Mouse (Mus musculus): Measurements from ENCODE around the gene Ablim2.

Gene Ablim2

DNA sequence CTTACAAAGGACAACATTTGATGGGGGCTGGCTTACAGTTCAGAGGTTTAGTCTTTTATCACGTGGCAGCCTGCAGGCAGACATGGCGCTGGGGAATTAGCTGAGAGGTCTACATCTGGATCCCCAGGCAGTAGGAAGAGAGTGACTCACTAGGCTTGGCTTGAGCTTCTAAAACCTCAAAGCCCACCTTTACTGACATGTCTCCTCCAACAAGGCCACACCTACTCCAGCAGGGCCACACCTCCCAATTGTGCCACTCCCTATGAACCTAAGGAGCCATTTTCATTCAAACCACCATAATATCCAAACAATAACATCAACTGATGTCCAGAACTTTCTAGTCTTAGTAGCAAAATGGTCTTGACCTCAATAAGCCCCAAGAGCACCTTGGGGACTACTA is 12.6 kb downstream of the Ablim2 start:
- no peak for DNase-seq (ENCODE audit: inconsistent ontology term)

DNA sequence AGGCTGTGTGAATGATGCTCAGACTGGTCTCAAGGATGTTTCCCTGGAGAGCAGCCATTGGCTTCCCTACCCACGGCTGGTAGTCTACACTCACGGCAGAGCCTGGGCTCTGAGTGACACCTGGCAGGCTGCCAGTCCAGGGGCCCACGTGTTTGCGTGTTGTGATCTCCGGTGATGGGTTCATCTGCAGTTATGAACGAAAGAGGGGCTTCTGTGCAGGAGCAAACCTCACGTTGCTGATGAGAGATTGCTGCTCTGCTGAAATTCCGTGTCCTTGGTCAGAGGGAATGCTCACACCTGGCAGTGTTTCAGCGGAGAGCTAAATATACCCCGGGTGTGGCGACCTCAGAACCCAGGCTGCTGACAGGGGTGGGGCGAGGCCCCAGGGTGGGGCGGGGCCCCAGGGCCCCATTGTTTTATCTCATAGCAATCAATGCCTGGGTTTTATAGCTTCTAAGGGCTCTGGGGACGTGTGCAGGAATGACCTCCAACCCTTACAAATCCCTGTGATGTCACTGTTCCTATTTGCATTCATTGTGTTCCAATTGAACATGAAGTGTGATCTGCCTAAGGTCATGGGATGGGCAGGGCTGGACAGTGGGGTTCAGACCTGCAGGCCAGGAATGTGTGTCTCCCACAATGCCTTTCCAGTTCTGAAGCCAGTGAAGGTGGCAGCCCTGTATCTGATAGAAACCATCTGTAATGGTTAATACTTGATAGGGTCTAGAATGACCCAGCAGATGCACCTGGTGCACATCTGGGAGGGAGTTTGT is 13.4 kb downstream of the Ablim2 start:
- no peak for DNase-seq (ENCODE audit: inconsistent ontology term)

DNA sequence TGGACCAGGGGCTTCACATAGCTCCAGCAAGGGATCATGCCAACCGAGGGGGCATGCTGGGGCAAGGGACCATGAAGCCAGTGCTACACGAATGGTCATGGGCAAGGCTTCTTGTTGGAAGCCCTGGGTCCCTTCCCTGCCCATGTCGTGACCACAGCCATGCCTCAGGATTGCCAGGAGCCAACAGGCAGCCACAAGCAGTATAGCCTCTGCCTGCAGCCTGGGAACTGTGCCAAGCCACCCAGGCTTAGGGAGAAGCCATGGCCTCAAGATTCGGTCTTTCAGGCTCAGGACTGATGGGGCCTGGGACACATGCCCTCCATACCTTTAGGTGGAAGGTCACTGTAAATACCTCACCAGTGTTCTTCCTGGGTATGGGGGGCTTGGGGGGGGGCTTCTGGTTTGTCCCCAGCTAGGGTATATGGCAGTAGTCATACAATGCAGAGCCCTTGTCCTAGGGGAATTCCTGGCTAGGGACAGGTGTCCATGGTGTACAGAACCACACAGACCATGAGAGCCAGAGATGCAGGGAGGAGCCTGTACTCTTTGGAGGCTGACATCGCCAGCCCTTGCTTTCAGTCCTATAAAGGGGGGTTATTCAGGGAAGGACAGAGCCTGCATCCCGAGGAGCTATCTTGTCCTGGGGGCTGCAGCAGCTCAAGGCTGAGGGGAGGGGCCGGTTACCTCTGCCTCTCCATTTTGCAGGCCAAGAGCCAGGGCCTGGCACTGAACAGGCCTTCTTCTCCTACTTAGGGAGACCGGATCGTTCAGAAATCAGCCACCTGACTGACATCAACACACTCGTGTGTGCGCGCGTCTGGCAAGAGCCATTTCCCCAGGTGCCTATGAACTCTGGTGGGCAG is 15.8 kb downstream of the Ablim2 start:
- DNase-seq (ENCODE audit: inconsistent ontology term) = peak; percentile 65

DNA sequence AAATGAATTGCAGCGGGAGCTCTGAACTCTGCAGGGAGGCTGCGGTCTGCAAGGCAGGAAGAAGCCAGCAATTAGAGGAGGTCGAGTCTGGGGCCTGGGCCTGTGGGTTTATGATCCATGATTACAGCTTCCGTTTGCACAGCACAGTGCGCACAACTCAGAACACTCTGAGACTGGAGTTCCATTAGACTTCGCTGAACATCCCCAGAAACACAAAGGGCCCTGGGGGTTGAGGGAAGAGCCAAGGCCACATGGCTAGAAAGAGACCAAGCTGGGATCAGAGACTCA is 16.4 kb downstream of the Ablim2 start:
- DNase-seq (ENCODE audit: inconsistent ontology term) = no peak

DNA sequence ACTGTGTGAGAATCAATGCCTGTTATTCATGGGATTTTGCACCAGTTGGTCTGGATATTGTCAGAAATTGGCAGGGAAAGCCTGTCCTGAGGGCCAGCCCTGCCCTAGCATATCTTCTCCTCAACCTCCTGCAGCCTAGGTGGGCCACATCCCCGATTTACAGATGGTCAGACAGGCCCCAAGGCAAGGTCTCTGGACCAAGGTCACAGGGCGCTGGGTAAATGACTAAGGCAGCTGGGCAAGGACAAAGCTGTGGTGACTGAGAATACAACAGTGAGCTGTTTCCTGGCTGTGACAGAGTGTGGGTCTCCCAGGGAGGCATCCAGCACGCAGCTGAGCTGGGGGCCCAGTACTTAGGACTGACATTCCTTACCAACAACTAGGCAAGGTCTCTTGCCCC is 23.4 kb downstream of the Ablim2 start:
- DNase-seq (ENCODE audit: inconsistent ontology term) = no peak

DNA sequence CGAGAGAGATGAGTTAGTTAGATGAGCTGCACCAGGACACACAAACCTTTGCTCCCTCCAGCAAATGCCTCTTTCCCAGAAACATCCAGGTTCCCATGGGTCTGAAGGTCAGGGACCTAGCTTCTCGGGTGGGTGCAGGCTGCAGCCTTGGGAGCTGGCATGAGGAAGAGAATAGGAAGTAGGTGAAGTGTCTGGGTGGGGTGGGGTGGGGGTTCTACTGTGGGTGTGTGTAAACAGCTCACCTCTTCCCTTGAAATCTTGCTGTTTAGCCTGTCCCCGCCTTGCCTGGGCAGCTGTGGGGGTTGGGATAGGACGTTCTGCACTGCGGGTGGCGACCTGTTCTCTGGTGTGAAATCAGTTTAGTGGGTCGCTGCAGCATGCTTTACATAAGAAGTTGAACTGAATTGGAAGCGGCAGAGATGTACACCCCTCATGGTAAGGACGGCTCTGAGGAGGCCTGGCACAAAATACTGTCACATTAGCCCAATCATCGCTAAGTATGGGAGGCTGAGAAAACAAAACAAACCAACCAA is 25.0 kb downstream of the Ablim2 start:
- no peak for DNase-seq (ENCODE audit: inconsistent ontology term)

DNA sequence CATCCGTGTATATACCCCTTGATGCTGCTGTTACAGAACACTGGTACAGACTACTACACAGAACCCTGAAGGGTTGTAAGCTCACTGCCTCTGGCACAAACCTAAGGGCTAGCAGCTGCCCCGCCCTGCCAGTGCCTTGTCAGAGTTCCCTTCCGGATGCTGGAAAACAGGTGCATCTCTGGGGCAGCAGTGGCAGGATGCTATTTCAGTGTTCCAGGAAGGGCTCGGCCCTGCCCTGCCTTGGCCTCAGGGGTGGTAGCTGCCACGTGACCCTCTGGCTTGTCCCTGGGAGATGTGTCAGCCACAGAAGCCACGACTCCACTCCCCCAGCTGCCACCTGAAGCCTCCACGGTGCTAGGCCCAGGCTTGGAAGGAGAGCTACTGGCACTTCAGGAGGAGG is 28.2 kb downstream of the Ablim2 start:
- DNase-seq (ENCODE audit: inconsistent ontology term) = no peak

DNA sequence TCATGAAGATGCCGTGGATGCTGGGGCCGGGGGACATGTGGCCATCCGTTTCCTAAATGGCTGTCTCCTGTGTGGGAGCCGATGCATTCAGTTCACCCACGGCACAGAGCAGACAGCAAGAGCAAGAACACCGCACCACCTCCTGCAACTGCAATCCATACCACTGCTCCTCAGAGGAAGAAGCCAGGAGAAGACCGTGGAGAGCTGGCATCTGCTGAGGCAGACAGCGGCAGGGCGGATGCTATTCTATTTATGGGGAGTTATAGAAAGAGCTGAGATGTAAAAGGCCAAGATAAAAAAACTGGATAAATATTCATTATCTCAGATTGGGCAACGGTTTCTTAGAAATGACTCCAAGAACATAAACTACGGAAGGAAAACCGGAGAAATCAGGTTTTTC is 30.2 kb downstream of the Ablim2 start:
- DNase-seq (ENCODE audit: inconsistent ontology term) = no peak

DNA sequence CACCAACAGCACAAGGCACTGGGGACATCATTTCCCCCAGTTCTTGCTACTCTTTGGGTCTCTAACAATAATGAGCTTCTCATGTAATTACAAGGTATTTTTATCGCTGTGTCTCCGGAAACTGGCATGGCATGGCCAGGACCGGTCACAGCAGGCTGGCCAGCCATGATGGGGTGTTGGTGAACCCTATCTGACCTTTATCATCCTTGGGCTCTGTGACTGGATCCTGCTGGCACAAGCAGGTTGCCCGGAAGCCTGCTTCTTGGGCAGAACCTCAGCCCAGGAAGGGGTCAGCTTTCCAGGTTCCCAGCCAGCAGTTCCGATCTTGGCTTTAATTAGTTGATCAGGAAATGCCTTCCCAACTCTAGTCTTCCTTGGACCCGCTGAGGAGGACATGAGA is 31.0 kb downstream of the Ablim2 start:
- DNase-seq (ENCODE audit: inconsistent ontology term) = no peak

DNA sequence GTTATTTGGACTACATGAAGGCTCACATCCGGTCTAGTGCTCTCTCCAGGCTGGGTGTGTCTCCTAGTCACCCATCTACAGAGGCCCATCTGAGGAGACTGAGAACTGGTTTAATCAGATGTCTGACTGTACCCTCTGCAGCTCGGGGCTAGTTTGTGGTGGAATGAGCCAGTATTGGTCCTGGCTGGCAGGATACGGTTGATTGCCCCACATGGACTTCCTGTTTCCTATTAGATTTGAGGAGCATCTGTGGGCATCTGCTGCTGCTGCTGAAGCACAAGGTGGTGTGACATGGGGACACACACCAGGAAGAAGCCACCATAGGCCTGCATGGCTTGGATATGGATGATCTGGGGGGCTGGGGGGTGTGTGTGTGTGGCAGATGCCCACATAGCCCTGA is 32.0 kb downstream of the Ablim2 start:
- no peak for DNase-seq (ENCODE audit: inconsistent ontology term)

DNA sequence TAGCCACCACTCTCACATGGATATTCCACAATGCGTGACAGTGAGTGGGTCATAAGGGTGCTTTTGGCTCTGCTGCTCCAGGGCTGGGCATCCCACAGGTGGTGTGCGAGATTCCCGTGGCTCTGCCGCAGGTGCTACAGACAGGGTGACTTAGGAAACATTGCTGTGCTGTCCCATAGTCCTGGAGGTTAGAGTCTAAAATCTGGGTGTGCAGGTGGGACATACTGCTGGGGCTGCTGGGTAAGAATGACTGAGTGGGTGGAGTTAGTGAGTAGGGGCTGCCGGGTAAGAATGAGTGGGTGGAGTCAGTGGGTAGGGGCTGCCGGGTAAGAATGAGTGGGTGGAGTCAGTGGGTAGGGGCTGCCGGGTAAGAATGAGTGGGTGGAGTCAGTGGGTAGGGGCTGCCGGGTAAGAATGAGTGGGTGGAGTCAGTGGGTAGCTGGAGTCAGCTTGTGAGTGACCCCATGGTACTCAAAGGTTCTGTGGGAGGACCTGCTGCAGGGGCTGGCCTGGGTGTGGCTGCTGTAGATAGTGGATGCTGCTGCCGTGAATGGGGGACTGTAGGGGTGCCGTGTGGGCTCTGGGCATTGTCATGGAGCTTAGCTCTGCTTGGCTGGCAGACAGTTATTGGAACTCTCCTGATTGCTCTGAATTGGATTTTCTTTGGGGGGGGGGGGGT is 32.8 kb downstream of the Ablim2 start:
- DNase-seq (ENCODE audit: inconsistent ontology term) = no peak

DNA sequence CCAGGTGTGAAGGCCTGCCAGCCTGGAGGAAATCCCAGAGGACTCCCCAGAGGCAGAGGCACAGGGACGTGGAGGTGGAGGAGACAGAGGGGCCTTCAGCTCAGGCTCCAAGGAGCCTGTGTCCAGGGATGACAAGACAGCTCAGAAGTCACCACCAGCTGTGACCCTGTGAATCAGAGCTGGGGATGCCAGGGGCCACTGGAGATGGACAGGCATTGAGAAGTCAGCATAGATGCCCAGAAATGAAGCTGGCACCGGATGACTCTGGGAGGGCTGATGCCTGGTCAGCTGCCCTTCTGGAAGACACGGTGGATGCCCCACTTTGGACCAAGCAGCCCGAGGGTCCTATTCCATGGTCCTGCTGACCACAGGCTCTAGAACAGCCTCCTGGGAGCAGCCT is 36.3 kb downstream of the Ablim2 start:
- DNase-seq (ENCODE audit: inconsistent ontology term) = no peak

DNA sequence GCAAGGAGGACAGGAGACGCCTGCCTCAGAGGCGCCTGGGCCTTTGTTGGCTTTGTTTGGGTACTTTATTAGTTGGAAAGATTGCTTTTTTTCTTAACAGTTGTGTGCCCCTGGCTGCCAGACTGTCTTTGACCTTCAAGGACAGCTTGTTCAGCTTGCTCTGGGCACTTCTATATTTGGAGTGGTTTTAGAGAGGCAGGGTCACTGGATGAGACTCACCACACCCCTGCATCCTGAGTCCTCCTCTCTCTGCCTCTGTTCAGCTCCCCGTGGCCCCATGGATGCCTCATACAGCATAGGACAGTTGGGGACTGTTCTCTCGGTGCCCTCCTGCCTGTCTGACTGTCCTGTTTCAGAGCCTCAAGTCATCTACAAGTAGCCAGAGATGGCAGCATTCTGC is 37.3 kb downstream of the Ablim2 start:
- DNase-seq (ENCODE audit: inconsistent ontology term) = no peak

DNA sequence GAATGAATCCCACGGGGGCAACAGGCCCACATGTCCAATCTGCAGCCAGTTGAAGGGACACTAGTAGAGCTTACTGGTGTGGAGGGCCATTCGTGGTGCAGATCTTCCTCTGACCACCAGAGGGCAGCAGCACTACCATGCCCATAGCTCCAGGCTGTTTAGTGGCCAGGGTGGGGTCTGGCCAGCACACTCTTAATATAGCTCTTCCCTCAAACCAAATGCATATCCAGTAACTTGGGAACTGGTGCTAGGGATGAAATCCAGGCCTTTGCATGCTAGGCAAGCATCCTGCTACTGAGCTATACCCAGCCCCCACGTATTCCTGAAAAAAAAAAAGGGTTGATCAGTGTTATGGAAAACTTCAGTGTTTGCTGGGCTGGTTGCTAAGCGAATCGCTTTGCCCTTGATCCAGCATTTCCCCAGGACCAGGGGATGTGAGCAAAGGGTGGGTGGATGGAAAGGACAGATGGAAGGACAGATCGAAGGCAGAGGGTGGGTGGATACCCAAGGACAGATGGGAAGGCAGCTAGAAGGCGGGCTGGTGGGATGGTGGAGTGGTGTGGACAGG is 37.9 kb downstream of the Ablim2 start:
- DNase-seq (ENCODE audit: inconsistent ontology term) = peak; percentile 55

DNA sequence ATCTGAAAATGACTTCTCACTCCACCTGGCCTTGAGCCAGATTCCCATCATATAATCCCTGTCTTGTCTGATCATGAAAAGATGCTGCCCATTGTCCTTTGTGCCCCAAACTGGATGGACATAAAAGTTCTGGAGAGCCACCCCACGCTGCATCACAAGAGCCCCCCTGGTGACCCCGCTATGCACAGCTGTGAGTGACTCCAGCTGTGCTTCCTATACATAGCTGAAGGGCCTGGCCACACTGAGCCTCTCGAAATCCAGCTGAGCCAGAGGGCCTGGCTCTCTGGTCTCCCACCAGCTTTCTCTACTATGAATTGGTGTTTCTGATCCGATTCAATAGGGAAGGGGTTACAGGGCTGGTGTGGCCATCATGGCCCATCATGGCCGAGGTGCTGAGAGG is 38.5 kb downstream of the Ablim2 start:
- no peak for DNase-seq (ENCODE audit: inconsistent ontology term)

DNA sequence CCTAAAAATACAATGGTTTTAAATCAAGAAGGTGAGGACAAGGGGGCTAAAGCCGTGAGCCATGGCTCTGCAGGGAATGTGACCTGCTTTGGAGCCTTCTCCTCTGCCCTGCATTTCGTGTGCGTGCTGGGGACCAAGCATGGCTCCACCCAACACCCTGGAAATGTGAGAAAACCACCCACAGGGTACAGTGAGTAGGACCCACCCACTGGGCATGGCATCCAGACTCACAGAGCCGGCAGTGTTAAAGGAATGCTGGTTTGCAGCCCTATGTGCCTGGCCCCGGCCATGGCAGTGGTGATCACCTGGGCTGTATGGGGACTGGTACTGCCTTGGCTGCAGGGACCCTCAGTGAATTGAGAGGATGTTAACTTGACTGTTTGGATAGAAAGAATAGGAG is 41.4 kb downstream of the Ablim2 start:
- DNase-seq (ENCODE audit: inconsistent ontology term) = no peak

DNA sequence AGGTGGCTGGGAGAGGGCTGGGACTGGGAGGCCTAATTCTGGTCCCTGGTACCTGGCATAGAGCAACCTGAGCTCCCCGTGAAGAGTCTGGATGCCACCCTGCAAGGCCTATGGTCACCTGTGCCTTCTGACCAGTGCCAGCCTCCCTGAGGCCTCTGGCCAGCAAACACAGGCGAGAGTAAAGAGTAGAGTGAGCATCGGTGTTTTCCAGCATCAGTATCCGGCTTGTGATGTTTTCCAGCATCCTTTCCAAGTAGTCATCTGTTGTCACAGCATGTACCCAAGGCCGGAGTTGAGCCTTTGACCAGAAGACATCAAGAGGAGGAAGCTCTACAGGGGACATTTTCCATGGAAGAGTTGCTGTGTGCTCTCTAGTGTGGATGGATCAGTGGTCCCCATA is 45.7 kb downstream of the Ablim2 start:
- DNase-seq (ENCODE audit: inconsistent ontology term) = peak; percentile 13

DNA sequence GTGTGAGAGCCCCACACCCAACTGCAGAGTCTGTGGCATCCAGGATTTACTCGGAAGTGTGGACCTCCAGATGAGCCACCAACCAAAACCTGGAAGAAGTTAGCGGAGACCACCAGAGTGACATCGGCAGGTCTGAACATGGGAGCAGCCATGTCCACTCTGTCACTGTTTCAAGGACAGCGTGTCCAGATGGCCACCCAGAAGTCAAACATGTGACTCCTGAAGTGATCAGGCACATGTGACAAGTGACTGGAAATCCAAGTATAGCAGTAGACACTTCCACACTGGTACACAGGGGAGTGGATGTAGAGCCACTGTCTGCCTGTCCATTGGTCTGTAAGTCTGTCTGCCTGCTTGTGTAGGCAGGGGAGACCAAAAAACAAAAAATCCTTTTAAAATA is 47.0 kb downstream of the Ablim2 start:
- DNase-seq (ENCODE audit: inconsistent ontology term) = no peak

DNA sequence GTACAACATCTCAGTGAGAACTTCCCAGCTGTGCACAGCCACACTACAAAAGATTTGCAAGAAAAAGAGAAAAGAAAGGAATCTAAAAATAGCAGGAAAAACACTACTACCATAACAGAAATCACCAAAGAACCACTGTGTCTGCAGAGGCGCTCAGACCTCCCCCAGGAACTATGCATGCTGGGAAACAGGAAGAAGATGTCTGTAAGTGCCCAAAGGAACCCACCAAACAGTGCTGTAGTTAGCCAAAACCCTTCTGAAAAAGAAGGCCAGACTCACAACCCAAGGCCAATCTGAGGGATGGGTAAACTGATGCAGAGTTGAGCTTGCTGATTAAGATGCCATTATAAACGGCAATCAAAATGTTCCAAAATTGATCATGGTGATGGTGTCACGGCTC is 47.5 kb downstream of the Ablim2 start:
- no peak for DNase-seq (ENCODE audit: inconsistent ontology term)

DNA sequence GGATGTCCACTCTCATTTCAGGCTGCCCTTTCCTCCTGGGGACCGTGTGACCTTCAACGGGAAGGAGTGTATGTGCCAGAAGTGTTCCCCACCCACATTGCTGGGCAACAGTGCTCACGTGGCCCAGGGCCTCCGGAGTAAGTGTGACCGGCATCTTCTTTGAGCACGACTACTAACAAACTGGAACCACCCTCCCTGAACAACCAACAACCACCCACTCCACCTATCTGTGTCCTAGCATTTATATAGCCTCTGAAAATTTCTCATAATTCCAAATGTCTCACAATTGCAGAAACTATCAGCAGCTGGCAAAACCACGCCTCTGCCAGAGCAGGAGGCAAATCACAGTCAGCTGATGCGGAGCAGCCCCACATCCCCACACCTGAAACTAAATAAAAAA is 49.3 kb downstream of the Ablim2 start:
- DNase-seq (ENCODE audit: inconsistent ontology term) = no peak

DNA sequence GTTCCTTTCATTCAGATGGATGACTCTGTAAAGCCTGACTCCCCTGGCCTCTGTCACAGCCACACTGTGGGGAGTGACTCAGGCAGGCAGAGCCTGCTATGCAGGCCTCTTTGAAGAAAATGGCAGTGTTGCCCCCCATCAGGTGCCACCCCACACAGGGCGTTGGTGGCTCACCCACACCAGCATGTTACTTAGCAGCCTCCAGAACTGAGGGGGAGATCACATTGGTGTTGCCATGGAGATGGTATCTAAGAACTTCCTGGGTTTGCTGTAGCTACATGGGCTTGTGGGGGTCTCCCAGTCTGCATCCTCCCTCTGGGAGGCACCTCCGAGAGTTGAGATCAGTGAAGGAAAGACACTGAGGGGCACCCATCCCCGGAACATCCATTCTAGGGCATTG is 52.8 kb downstream of the Ablim2 start:
- no peak for DNase-seq (ENCODE audit: inconsistent ontology term)

DNA sequence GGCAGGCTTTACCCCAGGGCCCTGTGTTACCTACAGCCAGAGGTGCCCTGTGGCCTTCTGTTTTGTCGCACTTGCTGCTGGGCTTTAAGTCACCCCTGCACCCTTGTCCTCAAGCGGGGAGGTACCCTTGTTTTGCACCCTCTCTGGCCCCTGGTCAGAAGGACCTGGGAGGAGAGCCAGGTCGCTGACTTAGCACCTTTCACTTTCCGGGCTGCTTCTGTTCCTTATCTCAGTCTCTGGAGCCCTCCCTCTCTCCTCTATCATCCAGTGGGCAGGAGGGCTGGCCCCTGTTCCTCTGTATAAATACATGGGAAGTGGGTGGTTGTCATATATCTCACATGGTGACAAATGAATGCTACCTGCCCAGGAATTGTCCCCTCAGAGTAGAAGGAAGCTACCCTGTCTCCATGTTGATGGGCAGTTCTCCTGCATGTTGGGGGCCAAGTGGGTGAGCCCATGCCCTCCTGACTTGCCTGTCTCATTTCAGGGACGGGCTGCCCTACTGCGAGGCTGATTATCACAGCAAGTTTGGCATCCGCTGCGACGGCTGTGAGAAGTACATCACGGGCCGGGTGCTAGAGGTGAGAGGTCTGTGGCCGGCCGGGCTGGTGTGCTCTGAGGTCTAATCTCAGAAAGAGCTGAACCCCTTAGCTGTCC is 54.1 kb downstream of the Ablim2 start:
- no peak for DNase-seq (ENCODE audit: inconsistent ontology term)

All from Muller cell, postnatal 12 days (primary cell).